Mouse (Mus musculus): ENCODE data around the gene Foxa1.

Foxa1 gene

DNA sequence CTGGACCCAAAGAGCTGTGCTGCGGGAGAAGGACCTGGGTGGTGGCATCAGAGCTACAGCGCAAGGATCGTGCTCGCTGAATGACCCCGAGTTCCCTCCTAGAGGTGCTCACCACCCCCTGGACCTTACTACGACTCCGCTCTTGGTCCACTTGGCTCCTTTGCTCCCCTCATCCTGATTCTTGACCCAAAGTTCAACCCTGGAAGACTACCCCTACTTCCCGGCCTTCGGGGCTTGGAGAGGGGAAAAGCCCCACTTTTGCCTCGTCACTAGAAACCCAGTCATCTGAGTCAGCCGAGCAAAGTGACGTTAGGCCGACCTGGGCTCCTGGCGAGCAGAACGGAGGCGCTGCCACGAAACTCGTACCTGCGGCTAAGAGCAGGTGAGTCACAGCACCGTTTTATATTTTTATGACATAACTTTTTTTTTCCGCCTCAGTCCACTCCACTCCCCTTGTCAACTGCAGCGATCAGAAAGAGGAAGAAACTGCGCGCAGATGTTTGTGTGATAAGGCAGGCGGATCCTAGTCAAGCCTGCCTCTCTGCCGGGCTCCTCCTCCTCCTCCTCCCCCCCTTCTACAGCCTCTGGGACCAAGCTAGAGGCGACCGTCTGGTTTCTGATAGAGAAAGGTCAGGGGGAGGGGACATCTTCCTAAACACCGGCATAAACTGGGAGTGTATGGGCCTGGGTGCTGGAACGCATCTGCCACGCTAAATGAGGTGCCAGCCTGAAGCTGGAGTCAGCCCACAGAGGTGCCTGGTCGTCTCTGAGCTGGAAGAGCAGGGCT lies at the start of gene Foxa1:
Gene Foxa1 (minus strand): TSS at position 502 of the 787 bp plus-strand sequence.
- DNase-seq (ENCODE audit: low spot score in 2 of 2): no peak

DNA sequence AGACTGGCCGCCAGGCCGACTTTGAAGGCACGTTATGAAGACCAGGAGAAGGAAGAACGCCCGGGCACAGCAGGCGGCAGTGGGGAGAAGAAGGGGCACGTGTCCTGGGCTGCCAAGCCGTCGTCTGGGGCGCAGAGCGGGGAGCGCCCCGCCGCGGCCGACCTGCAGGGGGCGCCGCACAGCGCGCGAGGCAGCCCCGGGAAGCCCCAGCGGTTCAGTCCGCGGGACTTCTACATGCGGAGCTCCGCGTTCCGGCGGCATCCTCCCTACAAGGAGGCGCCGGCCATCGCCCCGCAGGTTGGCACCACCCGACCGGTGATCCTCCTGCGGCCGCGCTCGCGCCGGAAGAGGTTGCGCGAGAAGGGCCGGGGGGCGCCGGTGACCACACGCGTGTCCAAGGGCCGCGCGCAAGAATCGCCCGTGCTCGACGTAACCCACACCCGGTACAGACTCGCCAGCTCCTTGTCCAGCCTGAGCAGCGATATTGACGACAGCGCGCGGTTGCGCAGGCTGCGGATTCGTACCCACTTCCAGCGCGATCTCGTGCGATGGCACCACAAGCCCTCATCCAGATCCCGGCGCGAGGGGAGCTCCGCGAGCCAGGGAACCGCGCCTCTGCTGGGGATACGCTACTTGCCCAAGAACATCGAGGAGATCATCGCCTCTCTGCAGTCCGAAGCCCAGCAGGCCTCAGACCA lies 29.4 kb upstream of the Foxa1 start:
- no peak for DNase-seq (ENCODE audit: low spot score in 2 of 2)

- no peak for DNase-seq (ENCODE audit: low spot score in 2 of 2)
Observed at GRCm38 (mm10) chr12:57572415-57572814, 25.7 kb upstream of the Foxa1 start.

DNA sequence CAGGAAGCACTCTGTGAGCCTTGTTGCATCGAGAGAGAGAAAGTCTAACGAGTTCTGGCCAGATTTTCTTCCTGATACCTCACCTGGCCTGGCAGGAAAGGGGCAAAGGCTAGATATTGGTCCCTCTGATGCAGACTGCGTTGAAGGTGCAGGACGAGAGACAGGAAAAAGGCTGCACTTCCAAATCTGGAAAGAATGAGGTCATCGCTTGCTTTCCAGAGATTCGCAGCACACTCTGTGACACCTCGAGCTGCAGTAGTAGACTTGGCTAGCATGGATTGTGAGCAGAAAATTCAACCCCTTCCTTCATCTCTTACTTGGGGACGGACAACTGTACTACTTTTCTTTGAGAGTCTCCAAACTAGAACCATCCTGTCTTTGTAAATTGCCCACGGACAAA lies 25.1 kb upstream of the Foxa1 start:
- no peak for DNase-seq (ENCODE audit: low spot score in 2 of 2)

- no peak for DNase-seq (ENCODE audit: low spot score in 2 of 2)
Observed at GRCm38 (mm10) chr12:57563909-57564308, 17.2 kb upstream of the Foxa1 start, which contains the start of gene Ttc6. TSS of gene Ttc6 (plus strand) at chr12:57564113.

DNA sequence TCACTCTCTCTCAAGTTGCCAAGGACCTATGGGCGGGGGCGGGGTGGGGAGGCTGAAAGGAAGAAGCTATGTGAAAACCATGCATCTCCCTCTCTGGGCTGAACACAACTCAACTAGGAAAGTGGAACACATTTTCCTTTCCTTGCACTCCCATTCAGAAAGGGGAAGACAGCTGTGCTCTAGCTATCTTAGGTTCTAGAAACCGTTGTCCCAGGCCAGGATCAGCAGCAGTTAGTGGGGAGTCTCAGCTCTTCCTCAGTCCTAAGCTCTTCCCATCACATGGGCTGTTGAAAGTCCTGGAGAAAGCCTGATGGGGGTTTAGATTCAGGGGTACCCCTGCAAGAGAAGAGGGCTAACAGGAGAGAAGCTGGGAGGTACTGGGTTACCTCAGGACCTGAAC lies 7.4 kb upstream of the Foxa1 start:
- DNase-seq (ENCODE audit: low spot score in 2 of 2): no peak

GRCm38 (mm10) chr12:57552286-57552685 lies 5.6 kb upstream of the Foxa1 start:
- DNase-seq (ENCODE audit: low spot score in 2 of 2): no peak

DNA sequence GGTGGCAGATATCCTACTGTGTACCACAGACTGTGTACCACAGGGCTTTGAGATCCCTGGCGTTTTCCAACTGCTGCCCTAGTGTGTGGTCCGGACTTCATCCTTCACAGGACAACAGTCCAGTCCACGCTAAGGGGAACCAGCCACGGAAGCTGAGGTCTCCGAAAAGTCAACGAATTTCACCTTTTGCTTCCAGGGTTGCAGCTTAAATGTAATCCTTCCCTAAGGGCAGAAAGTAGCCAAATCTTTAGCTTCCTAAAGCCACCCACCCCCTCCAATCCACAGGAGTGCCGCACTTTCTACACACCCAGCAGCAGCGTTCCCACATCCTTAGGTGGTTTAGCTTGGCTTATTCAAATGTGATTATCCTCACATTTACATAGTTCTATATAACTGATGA lies 4.2 kb upstream of the Foxa1 start:
- no peak for DNase-seq (ENCODE audit: low spot score in 2 of 2)

- DNase-seq (ENCODE audit: low spot score in 2 of 2): no peak
Observed at GRCm38 (mm10) chr12:57550181-57550808, 3.6 kb upstream of the Foxa1 start.

DNA sequence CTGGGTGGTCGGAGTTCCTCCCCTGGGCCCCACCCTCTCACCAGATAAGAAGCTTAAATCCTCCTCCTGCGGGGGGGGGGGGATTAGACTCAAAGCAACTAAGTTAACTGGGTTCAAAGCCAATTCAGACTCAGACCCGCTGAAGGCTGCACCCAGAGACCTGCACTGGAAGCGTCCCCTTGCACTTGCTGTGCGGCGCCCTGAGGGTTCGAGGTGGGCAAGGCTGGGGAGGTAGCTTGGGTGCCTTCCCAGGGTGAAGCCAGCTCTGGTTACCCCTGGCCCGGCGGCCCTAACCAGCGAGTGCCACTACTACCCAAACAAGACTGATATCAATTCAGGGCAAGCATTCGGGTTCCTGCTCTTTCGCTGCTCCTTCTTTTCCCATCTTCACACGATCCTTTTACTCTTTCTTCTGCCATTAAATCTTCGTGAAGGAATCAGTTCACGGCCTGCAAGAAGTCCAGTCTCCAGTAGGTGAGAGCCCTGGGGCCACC lies 3.0 kb upstream of the Foxa1 start:
- no peak for DNase-seq (ENCODE audit: low spot score in 2 of 2)

- no peak for DNase-seq (ENCODE audit: low spot score in 2 of 2)
Observed at GRCm38 (mm10) chr12:57548981-57549666, 2.4 kb upstream of the Foxa1 start.

- DNase-seq (ENCODE audit: low spot score in 2 of 2): no peak
Observed at GRCm38 (mm10) chr12:57548352-57548980, 1.8 kb upstream of the Foxa1 start.

DNA sequence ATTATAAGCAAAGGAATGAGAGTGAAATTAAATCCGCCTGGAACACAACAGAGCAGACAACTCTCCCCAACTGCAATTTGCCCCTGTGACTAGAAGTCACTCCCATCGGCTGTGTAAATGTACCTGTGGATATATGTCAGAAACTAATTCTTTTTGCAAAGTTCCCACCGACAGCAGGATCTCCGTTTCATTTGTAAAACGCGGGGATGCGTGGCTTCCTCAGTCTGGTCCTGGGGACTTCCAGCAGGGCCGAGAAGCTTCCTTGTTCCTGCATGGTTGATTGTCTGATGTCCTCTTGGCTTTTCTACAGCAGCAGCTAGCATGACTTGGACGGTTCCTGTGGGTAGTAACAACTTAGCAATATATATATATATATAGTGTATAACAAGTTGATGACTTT lies 1.2 kb upstream of the Foxa1 start:
- DNase-seq (ENCODE audit: low spot score in 2 of 2): no peak

- DNase-seq (ENCODE audit: low spot score in 2 of 2): no peak
Observed at GRCm38 (mm10) chr12:57545371-57546241, 1.1 kb downstream of the Foxa1 start.

DNA sequence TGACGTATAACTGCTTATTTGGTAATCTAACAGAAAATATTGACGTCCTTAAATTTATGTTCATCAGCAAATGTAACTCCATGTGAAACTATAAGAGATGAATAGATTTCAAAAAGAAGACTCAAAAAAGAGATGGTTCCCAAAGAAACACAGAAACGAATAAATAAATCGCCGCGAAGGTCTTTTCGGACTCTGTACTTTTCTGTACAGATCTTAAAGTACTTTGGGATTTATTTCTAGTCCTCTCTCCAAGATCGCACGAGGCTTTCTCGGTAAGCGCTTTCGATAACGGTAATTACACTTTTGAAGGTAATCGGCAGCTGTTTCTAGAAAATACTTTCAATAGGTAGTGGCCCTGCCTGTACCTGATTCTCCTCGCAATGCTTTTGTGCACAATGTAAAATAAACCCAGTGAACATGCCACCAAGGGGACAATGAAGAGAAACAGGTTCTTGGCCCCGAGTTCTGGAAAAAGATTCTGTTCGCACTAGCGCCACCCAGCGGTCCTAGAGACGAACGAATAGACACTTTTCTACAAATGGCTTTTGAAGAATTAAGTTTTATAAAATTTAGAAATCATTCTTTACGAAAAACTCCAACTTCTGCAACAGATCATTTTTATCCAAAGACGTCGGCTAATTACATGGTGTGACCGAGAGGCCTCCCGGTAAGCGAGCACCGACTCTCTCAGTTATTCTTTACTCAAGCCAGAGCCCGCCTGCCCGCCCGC lies 1.9 kb downstream of the Foxa1 start:
- DNase-seq (ENCODE audit: low spot score in 2 of 2): no peak

GRCm38 (mm10) chr12:57543627-57543991 lies 3.1 kb downstream of the Foxa1 start:
- no peak for DNase-seq (ENCODE audit: low spot score in 2 of 2)

DNA sequence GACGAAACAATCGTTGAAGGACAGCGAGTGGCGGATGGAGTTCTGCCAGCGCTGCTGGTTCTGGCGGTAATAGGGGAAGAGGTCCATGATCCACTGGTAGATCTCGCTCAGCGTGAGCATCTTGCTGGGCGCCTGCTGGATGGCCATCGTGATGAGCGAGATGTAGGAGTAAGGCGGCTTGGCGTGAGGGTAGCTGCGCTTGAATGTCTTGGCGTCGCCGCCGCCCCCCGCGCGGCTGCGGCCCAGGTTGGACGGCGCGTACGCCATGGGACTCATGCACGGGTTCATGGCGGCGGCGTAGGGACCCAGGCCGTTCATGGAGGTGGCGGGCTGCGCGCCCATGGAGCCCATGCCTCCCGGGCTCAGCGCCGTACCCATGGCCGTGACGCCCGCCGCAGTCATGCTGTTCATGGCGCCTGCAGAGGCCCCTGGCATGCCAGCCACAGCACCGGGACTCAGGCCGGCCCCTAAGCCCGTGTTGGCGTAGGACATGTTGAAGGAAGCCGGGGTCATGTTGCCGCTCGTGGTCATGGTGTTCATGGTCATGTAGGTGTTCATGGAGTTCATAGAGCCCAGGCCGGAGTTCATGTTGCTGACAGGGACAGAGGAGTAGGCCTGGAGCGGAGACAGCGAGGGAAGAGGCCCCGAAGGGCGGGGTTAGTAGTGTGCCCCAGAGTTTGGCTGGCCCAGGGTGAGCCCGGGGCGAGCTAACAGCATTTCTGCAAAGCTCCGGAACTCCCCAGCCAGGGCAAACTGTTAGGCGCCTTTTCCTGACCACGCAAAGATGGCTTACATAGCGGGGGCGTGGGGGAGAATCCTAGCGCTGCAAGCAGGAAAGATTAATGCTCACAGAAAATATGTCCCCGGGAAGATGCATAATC lies 3.7 kb downstream of the Foxa1 start:
- no peak for DNase-seq (ENCODE audit: low spot score in 2 of 2)

DNA sequence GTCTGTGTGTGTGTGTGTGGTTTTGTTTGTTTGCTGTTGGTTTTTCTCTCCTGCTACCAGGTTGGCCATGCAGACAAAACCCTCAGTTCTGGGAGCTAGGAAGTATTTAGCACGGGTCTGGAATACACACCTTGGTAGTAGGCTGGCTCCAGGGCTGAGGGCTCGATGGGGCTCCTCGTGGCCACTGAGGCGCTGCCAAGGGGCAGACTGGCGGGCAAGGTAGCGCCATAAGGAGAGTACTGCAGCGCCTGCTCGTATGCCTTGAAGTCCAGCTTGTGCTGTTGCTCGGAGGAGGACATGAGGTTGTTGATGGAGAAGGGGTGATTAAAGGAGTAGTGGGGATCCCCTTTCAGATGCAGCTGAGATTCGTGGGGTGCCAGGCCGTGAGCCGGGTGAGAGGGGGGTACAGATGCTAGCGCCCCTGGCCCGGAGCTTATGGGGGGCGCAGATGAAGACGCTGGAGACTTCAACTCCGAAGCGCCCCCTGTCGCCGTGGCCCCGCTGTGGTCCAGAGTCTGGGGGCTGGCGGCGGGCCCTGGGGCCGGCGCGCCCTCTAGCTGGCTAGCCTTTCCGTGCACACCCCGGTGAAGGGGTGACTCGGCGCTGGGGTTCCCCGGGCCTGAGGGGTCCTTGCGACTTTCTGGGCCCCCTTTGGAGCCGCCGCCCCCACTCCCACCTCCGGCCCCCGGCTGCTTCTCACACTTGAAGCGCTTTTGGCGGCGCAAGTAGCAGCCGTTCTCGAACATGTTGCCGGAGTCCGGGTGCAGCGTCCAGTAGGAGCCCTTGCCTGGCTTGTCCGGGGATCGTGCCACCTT lies 4.6 kb downstream of the Foxa1 start:
- DNase-seq (ENCODE audit: low spot score in 2 of 2): peak in 1 of 2 experiments; percentile 22

All from thymus, postnatal 10 days (tissue).